Mouse (Mus musculus) macrophage (primary cell): Measurements from ENCODE around the gene Zfp317. TPM values are rescaled to one million over a fixed set of nuclear protein-coding genes. Genes with fewer than 3 reads are reported as not detected.
"Not testable (repeated sequence)": the region's sequence is repeated elsewhere in the genome, so short reads cannot be mapped to it uniquely, and the experiment has no call there.

Experiments used
- H3K27ac ChIP-seq: fragments of 350-480 bp; formaldehyde crosslinking; 2 replicates; pipeline ENCODE4 v1.9.0; 2021
- H3K36me3 ChIP-seq: fragments of 350-480 bp; formaldehyde crosslinking; 2 replicates; pipeline ENCODE4 v1.9.0; 2021; ENCODE audit errors: inconsistent target
- H3K4me3 ChIP-seq: fragments of 350-480 bp; formaldehyde crosslinking; 2 replicates; pipeline ENCODE4 v1.9.0; 2021; ENCODE audit errors: inconsistent target
- H3K79me2 ChIP-seq: fragments of 350-480 bp; formaldehyde crosslinking; 2 replicates; pipeline ENCODE4 v1.9.0; 2021; ENCODE audit errors: inconsistent target
- WGBS: methylation state at CpG from one replicate; pipeline ENCODE4 v1.1.7; 2026; ENCODE audit warnings: inconsistent platforms; ENCODE audit not compliant: missing documents; 5-methylcytosine and 5-hydroxymethylcytosine counted together
- polyA plus RNA-seq: library from polyadenylated mRNA; stranded (reverse); fragments of 250-400 nt; gene quantifications from 3 replicates; pipeline ENCODE4 v1.2.4, GENCODE M21; 2018; ENCODE audit warnings: inconsistent platforms
- total RNA-seq, 78 experiments: library from RNA; depleted of rRNA; stranded (reverse); fragments of 250-400 nt; gene quantifications; 1 replicate in 9 of 78; 2 replicates in 24 of 78; 3 replicates in 43 of 78; 4 replicates in 2 of 78; pipeline ENCODE4 v1.2.4; 2018; ENCODE audit warnings: inconsistent platforms in 56 of 78

Zfp317 gene
- total RNA-seq (2018; cell fraction: chromatin; rRNA removed), result 10 to 100 TPM; 16.4 to 66.8 (median 39.3) TPM
- total RNA-seq (2018; cell fraction: cytosol; rRNA removed), result 10 to 100 TPM in 12 of 26 experiments, 1 to 10 TPM in 14; 5.3 to 14.0 (median 9.7) TPM
- 10 to 100 TPM; 13.9 to 90.3 (median 32.5) TPM for total RNA-seq (2018; cell fraction: nucleus; rRNA removed)
- polyA plus RNA-seq, result 6.9 to 10.8 TPM (median 8.5 TPM) in 3 replicates

DNA sequence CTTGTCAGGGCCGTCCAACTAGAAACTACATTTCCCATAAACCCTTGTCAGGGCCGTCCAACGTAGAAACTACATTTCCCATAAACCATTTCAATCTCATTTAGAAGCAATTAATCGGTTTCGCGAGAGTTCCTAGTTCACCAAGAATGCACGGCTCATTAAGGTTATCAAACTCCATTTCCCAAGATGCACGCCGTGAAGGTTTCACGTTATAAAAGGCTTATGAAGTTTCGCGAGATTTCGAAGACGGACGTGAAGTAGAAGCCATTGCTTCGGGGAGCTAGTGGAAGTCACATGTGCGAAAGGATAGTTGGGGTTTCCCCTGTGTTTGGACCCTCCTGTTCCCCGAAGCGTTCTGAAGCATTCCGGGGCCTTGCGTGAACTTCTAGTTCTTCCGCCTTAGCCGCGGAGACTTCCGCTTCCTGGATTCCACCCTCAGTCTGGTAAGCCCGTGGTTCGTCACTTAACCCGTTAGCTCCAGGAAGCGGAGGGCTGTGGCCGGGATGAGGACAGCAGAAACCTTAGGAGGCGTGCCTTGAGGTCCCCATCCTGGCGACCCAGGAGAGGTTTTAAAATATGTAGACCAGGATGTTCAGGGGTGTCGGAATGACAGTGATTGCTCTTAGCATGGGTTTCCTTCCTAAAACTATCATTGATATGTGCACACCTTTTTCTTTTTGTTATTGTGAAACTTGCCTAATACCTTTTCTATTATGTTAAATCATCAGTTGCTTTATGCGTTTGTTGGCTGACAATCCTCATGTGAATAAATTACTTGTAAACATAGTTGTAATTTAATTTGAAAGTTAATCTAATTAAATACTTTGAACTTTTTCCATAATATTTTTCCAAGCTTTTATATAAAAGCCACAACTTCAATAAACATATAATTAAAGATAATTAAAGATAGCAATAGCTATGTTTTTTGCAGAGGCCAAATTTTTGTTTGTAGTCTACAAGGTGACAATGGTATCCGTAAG lies at the start of gene Zfp317:
Gene Zfp317 (plus strand): TSS at position 260 of the 980 bp plus-strand sequence.
- H3K36me3 ChIP-seq, result no peaks in the 10 kb centered on the region
- 3% methylated on average over 35 of the region's 35 CpGs for whole genome bisulfite sequencing
- H3K27ac ChIP-seq, result peak within 1 kb of the TSS; percentile 69
- H3K4me3 ChIP-seq, result peak within 1 kb of the TSS; percentile 64
- H3K79me2 ChIP-seq, result peaks cover 42% of the 10 kb centered on the region

GRCm38 (mm10) chr9:19582317-19582716 lies 39.6 kb upstream of the Zfp317 start, which contains the start of gene Olfr855:
Gene Olfr855 (plus strand): TSS chr9:19582617.
- Histone ChIP-seq H3K4me3 (no peak within 1 kb of the TSS), H3K27ac (no peak within 1 kb of the TSS), H3K36me3 (no peaks in the 10 kb centered on the region), H3K79me2 (no peaks in the 10 kb centered on the region)

- Histone ChIP-seq H3K27ac (no peak overlapping the region), H3K4me3 (no peak overlapping the region), H3K79me2 (peaks cover 36% of the 10 kb centered on the region), H3K36me3 (no peaks in the 10 kb centered on the region)
- whole genome bisulfite sequencing, result 96% methylated on average over 3 of the region's 3 CpGs
Measured at GRCm38 (mm10) chr9:19621297-19621696, 605 bp upstream of the Zfp317 start.

GRCm38 (mm10) chr9:19629574-19629973 lies 7.7 kb downstream of the Zfp317 start:
- H3K79me2 ChIP-seq, result peaks cover 26% of the 10 kb centered on the region; the same call in 1 of the 2 replicates
- H3K36me3 ChIP-seq, result peaks cover 12% of the 10 kb centered on the region; the same call in 1 of the 2 replicates

GRCm38 (mm10) chr9:19645193-19645592 lies 23.3 kb downstream of the Zfp317 start:
- no peaks in the 10 kb centered on the region for H3K79me2 ChIP-seq
- peaks cover 44% of the 10 kb centered on the region for H3K36me3 ChIP-seq
- WGBS, result 77% methylated on average over 3 of the region's 3 CpGs
- H3K4me3 ChIP-seq, result no peak overlapping the region
- peak overlapping the region; percentile 3; the same call in 1 of the 2 replicates for H3K27ac ChIP-seq

More at GRCm38 (mm10) chr9:19629574-19629973, 7.7 kb downstream of the Zfp317 start:
- H3K4me3 ChIP-seq, result no peak overlapping the region
- no peak overlapping the region for H3K27ac ChIP-seq

DNA sequence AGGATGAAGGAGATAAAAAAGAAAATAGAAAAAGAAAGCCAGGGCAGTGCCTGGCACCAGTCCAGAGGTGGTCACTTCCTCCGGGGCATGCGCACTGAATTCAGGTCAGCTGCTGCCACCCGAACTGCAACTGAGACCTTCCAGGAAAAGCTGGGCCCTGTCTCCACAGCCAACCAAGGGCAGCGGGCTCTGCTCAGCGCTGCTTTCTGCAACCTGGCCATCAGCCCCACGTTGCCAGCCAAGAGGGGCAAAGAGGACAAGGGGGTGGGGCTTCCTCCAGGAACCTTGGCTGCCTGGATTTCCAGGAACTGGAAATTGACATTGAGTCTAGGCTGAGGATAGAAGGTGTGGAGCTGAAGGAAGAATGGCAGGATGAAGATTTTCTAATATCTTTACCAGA lies 68.4 kb downstream of the Zfp317 start:
- no peak overlapping the region for H3K4me3 ChIP-seq
- WGBS, result 83% methylated on average over 6 of the region's 6 CpGs
- no peaks in the 10 kb centered on the region for H3K36me3 ChIP-seq
- H3K79me2 ChIP-seq, result no peaks in the 10 kb centered on the region
- no peak overlapping the region for H3K27ac ChIP-seq

DNA sequence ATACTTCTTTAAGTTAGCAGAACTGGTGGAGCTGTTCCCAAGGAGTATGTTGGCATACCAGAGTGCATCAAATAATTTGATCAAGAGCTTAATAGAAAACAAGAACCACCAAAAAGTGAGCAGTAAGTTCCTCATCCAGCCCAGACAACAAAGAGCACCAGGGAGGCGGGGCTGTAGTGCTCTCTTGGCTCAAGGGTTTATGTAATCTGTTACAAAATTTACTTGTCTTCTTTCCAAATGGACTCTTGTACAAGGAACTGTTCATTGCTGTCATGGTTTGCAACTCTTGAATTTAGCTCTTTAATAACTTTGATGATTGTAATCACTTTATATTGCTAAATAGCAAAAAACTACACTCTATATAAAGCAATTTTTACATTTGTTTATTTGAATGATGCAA lies 69.5 kb downstream of the Zfp317 start:
- Histone ChIP-seq H3K79me2 (no peaks in the 10 kb centered on the region), H3K27ac (no peak overlapping the region), H3K4me3 (no peak overlapping the region), H3K36me3 (no peaks in the 10 kb centered on the region)
- WGBS, result 83% methylated on average over 1 of the region's 1 CpGs

- Histone ChIP-seq H3K36me3 (no peaks in the 10 kb centered on the region), H3K4me3 (no peak overlapping the region), H3K79me2 (no peaks in the 10 kb centered on the region), H3K27ac (no peak overlapping the region)
- WGBS, result no CpG with 5 or more reads among the region's 2 CpGs
Measured at GRCm38 (mm10) chr9:19692430-19692829, 70.5 kb downstream of the Zfp317 start.

- H3K27ac ChIP-seq, H3K36me3 ChIP-seq, H3K4me3 ChIP-seq, H3K79me2 ChIP-seq: not testable (repeated sequence)
- WGBS, result 50% methylated on average over 2 of the region's 2 CpGs
Measured at GRCm38 (mm10) chr9:19694285-19694684, 72.4 kb downstream of the Zfp317 start.

DNA sequence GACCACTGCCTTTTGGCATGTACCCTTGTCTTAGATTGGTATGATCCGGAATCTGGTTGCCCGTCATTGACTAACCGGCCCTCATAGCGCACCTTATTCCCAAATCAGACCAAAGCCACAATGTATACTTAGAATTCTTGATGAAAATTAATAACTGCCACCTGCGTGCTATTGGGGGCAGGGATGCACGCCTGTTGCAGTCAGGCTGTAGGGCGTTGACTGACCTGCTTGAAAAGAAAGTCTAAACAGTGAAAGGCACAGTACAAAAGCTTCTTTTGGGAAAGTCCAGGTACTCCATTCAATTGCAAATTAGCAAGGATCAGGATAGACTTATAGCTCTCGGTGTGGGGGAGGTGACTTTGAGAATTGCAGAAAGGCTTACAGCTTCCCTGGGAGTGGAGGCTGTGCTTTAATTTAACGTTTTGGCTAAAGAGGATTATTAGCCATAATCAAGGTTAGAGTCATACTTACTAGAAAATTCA lies 73.0 kb downstream of the Zfp317 start:
- not testable (repeated sequence) for H3K4me3 ChIP-seq, H3K27ac ChIP-seq, H3K79me2 ChIP-seq, H3K36me3 ChIP-seq
- WGBS, result 83% methylated on average over 9 of the region's 9 CpGs

Other genes with a start within 250 kb of the Zfp317 start
- not detected in 3 replicates for gene Olfr847, start 243.4 kb upstream of the Zfp317 start, polyA plus RNA-seq
- gene Olfr849, start 181.8 kb upstream of the Zfp317 start, polyA plus RNA-seq, result not detected in 3 replicates
- not detected in 3 replicates for gene Olfr850, start 143.9 kb upstream of the Zfp317 start, polyA plus RNA-seq
- not detected in 3 replicates for gene Olfr851, start 128.8 kb upstream of the Zfp317 start, polyA plus RNA-seq
- not detected in 3 replicates for gene Olfr853, start 81.0 kb upstream of the Zfp317 start, polyA plus RNA-seq
- not detected in 3 replicates for gene Olfr854, start 54.7 kb upstream of the Zfp317 start, polyA plus RNA-seq
- not detected in 3 replicates for gene Olfr855, start 39.5 kb upstream of the Zfp317 start, polyA plus RNA-seq
- not detected in 3 replicates for gene Olfr857, start 87.3 kb downstream of the Zfp317 start, polyA plus RNA-seq
- not detected in 3 replicates for gene Olfr58, start 158.2 kb downstream of the Zfp317 start, polyA plus RNA-seq
- gene Olfr859, start 182.8 kb downstream of the Zfp317 start, polyA plus RNA-seq, result not detected in 3 replicates
- gene Olfr860, start 227.6 kb downstream of the Zfp317 start, polyA plus RNA-seq, result not detected in 3 replicates